In genomic region chr10:112798090-112798489, GRCm38 (mm10) we compare ENCODE assay signal across 13 mouse cellular contexts.
"Had no signal": no experiment of that assay in that cellular context is flagged by ENCODE, and none has a peak within 500 bp of the region (broad histone marks: within the 10 kb centered on the region; RNA-seq: fewer than 3 reads in every experiment).

No protein-coding gene starts in this region.

- ATAC-seq: intestine, embryonic 15.5 days; liver, embryonic 12.5 days had no signal

- H3K27me3 ChIP-seq: intestine, embryonic 15.5 days; limb, embryonic 15.5 days; liver, embryonic 12.5 days; neural tube, embryonic 12.5 days had no signal

- H3K4me1 ChIP-seq: intestine, embryonic 15.5 days; limb, embryonic 15.5 days; liver, embryonic 12.5 days; neural tube, embryonic 12.5 days had no signal

- H3K4me3 ChIP-seq: intestine, embryonic 15.5 days; left cerebral cortex, adult 2 months; limb, embryonic 15.5 days; liver, embryonic 12.5 days; myocyte; neural tube, embryonic 12.5 days had no signal

- H3K4me2 ChIP-seq: intestine, embryonic 15.5 days; limb, embryonic 15.5 days; liver, embryonic 12.5 days; lung, embryonic 14.5 days; neural tube, embryonic 12.5 days had no signal

- DNase-seq: kidney, adult 18-20 months; kidney, postnatal 10 days; lung, embryonic 14.5 days; lung, postnatal 10 days; lung, postnatal 4 days; right cerebral cortex, postnatal 25 days; thymus, postnatal 4 days had no signal

- H3K9me3 ChIP-seq: intestine, embryonic 15.5 days; limb, embryonic 15.5 days; liver, embryonic 12.5 days; neural tube, embryonic 12.5 days had no signal

- H3K9ac ChIP-seq: intestine, embryonic 15.5 days; limb, embryonic 15.5 days; liver, embryonic 12.5 days; lung, embryonic 14.5 days; neural tube, embryonic 12.5 days had no signal

- H3K27ac ChIP-seq: intestine, embryonic 15.5 days; left cerebral cortex, adult 2 months; limb, embryonic 15.5 days; liver, embryonic 12.5 days; neural tube, embryonic 12.5 days had no signal

- H3K36me3 ChIP-seq: intestine, embryonic 15.5 days; limb, embryonic 15.5 days; liver, embryonic 12.5 days; neural tube, embryonic 12.5 days had no signal
